Mouse (Mus musculus) G1E (cell line): ENCODE measurements around the gene Pdzk1. TPM values are rescaled to one million over a fixed set of nuclear protein-coding genes. Genes with fewer than 3 reads are reported as not detected.

ENCODE experiments used
- ATAC-seq: 2 replicates; pipeline ENCODE4 v1.8.0; 2016; ENCODE audit warnings: mild to moderate bottlenecking; ENCODE audit not compliant: insufficient number of reproducible peaks, poor library complexity, low FRiP score, severe bottlenecking; ENCODE audit errors: extremely low read depth
- DNase-seq: peaks from one replicate; pipeline ENCODE4 v3.0.0; 2012; ENCODE audit warnings: low spot score
- H3K27me3 ChIP-seq: 2 replicates; pipeline ENCODE4 v1.6.1; 2012; ENCODE audit warnings: mild to moderate bottlenecking, low read length, inconsistent platforms; ENCODE audit not compliant: insufficient read depth
- H3K36me3 ChIP-seq: replicated peaks from 2 replicates; pipeline ENCODE3; 2012; ENCODE audit warnings: mild to moderate bottlenecking, inconsistent platforms
- H3K4me1 ChIP-seq: 2 replicates; pipeline ENCODE4 v1.6.1; 2012; ENCODE audit warnings: low read depth, low read length, inconsistent platforms, mixed read lengths; ENCODE audit not compliant: insufficient read depth
- H3K4me3 ChIP-seq: 2 replicates; pipeline ENCODE4 v1.5.1; 2012; ENCODE audit warnings: low read depth, mild to moderate bottlenecking, inconsistent platforms, low read length, moderate library complexity, mixed read lengths
- H3K9me3 ChIP-seq: replicated peaks from 2 replicates; pipeline ENCODE4 v1.6.1; 2012; ENCODE audit warnings: inconsistent platforms
- CTCF ChIP-seq: IDR thresholded peaks from 2 replicates; pipeline ENCODE4 v1.5.1; 2012; ENCODE audit warnings: low read depth, low read length, inconsistent platforms, mixed read lengths
- GATA1 ChIP-seq: IDR thresholded peaks from 2 replicates; pipeline ENCODE4 v1.6.1; 2012; ENCODE audit warnings: borderline replicate concordance, low read length, inconsistent platforms, mixed read lengths
- GATA2 ChIP-seq: IDR thresholded peaks from 2 replicates; pipeline ENCODE4 v1.6.1; 2012; ENCODE audit warnings: low read depth, low read length, inconsistent platforms, borderline replicate concordance
- POLR2AphosphoS5 ChIP-seq: IDR thresholded peaks from 2 replicates; pipeline ENCODE4 v1.6.1; 2012; ENCODE audit warnings: low read depth, low read length, inconsistent platforms; ENCODE audit not compliant: insufficient replicate concordance
- TAL1 ChIP-seq: conservative IDR thresholded peaks from 2 replicates; pipeline ENCODE4 v1.6.1; 2012; ENCODE audit warnings: low read depth, low read length, inconsistent platforms, mixed read lengths
- polyA plus RNA-seq: library from polyadenylated mRNA; stranded (reverse); fragments of >175 nt; gene quantifications from 2 replicates; pipeline ENCODE4 v1.2.3, GENCODE M21; 2012
- total RNA-seq, 2 experiments: library from RNA; stranded (forward) in 1 of 2; stranded (reverse) in 1 of 2; fragments of 200-1000 nt in 1 of 2; fragments of >200 nt in 1 of 2; fragmentation: Nextera tagmentation in 1 of 2; gene quantifications; 2 replicates each; pipeline ENCODE4 v1.2.3; 2014 to 2017

Pdzk1 gene
- total and polyA plus RNA-seq, 3 experiments, result 0.05 to 0.41 TPM; not detected in 1

DNA sequence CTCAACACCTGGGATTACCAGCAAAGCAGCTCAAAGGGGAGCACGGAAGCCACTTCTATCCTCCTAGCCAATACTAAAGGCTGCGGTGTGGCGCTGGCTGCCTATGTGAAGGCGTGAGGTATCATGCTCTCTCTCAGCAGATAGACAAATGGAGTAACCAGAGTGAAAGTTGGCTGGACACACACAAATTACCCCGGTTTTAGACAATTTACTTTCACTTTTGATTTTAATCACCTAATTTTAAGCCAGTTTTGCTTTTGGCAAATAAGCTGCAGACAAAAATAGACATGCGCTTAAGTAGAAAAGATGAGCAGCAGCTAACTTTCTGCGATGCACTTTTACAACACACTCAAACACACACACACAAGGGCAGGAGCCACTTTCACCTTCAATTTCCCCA is 54.6 kb downstream of the Pdzk1 start:
- DNase-seq (no peak), ATAC-seq (no peak)
- Histone ChIP-seq H3K4me3 (no peak overlapping the region), H3K9me3 (no peaks in the 10 kb centered on the region), H3K36me3 (peaks cover 92% of the 10 kb centered on the region), H3K4me1 (no peaks in the 10 kb centered on the region), H3K27me3 (no peaks in the 10 kb centered on the region)
- TF ChIP-seq GATA2 (no peak), TAL1 (no peak)

DNA sequence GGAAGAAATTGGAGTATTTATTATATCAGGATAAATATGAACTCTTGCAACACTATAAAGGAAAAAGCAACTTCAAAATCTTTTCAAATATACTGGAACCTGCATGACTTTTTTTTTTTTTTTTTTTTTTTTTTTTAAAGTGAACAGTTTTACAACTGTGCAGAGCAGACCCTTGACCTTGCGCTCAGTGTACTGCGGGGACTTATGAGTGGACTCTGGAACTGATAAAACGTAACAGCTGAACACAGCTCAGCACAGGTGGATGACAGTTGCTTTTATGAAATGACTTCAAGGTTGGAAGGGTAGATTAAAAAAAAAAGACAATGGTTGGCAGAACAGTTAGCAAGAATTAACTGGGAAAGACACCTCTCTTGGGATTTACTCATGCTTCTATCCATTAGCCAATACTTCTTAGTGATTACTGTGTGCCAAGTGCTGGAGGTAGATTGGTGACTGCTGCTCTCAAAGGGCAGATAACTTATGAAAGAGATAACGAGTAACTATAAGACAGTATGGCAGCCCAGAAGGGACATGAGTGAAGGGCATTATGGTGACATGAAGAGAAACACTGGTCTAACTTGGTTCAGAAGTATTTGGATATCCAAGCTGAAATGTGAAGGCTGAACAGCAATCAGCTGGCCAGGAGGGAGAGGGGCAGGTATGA is 73.4 kb downstream of the Pdzk1 start:
- peaks cover 23% of the 10 kb centered on the region for H3K4me1 ChIP-seq
- no peaks in the 10 kb centered on the region for H3K27me3 ChIP-seq
- peaks cover 45% of the 10 kb centered on the region for H3K36me3 ChIP-seq
- ATAC-seq (no peak), DNase-seq (no peak)
- no peaks in the 10 kb centered on the region for H3K9me3 ChIP-seq
- no peak overlapping the region for H3K4me3 ChIP-seq
- TF ChIP-seq CTCF (no peak), TAL1 (no peak), POLR2AphosphoS5 (no peak), GATA1 (no peak), GATA2 (no peak)

DNA sequence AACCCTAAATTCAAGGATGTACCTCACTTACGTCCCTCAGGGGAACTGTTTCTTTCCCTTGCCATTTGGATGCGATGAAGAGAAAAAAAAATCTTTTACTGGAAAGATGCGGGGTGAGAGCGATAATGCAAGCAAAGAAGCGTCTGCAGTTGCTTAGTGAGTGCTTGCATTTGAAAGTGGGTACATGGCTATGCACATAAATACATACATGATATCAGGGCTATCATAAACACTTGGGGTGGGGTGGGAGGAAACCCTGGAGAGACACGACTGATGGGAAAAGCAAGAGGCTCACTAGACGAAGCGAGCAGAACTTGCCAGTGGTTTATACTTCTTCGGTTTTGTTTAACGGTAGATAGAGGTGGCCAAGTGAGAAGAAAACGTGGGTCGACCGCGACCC is 75.3 kb downstream of the Pdzk1 start, which contains the start of gene Gja5:
Gene Gja5 (plus strand): TSS at position 301 of the 400 bp plus-strand sequence.
- peaks cover 31% of the 10 kb centered on the region for H3K36me3 ChIP-seq
- no peak for ATAC-seq
- no peaks in the 10 kb centered on the region for H3K27me3 ChIP-seq
- H3K9me3 ChIP-seq, result no peaks in the 10 kb centered on the region
- peak within 1 kb of the TSS; percentile 99 for H3K4me3 ChIP-seq
- DNase-seq, result no peak
- TF ChIP-seq GATA1 (no peak), POLR2AphosphoS5 (no peak), CTCF (no peak), GATA2 (no peak), TAL1 (no peak)
- H3K4me1 ChIP-seq, result peaks cover 23% of the 10 kb centered on the region

DNA sequence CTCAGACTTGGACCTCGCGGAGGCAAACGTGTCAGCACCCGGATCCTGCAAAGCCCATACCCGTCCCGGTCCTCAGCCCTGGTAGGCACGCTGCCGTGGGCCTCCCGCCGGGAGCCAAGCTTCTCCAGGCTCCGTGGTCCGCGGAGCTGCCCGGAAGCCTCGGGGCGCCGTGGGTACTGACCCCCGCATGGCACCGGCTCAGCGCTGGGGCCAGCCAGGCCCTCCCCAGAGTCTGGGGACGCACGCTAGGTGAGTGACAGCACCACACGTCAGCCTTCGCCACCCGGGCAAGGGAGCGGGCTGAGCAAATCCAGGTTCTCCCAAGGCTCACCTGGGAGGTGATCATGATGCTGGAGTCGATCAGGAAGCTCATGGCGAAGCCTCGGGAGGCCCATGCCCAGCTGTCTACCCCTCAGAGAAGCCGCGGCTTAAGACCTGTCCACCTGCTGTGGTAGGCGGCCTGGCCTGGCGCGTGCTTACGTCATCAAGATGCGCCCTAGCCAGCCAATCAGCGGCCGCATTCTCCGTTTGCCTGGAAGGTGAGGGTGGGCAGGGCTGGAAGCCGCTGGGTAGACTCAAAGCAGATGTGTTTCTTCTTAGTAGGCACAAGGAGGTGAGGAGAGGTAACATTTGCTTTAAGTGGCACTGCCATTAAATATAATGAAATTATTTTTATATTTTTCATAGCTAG is 75.9 kb downstream of the Pdzk1 start, which contains the start of gene Gpr89:
Gene Gpr89 (minus strand): TSS at position 496 of the 691 bp plus-strand sequence.
- H3K27me3 ChIP-seq, result peaks cover 3% of the 10 kb centered on the region; the same call in 1 of the 2 replicates
- peak within 1 kb of the TSS; percentile 99 for H3K4me3 ChIP-seq
- H3K9me3 ChIP-seq, result no peaks in the 10 kb centered on the region
- DNase-seq (peak; percentile 96), ATAC-seq (peak; percentile 92)
- peaks cover 23% of the 10 kb centered on the region for H3K4me1 ChIP-seq
- peaks cover 25% of the 10 kb centered on the region for H3K36me3 ChIP-seq
- TF ChIP-seq TAL1 (no peak), CTCF (no peak), GATA2 (no peak), GATA1 (no peak), POLR2AphosphoS5 (no peak)

DNA sequence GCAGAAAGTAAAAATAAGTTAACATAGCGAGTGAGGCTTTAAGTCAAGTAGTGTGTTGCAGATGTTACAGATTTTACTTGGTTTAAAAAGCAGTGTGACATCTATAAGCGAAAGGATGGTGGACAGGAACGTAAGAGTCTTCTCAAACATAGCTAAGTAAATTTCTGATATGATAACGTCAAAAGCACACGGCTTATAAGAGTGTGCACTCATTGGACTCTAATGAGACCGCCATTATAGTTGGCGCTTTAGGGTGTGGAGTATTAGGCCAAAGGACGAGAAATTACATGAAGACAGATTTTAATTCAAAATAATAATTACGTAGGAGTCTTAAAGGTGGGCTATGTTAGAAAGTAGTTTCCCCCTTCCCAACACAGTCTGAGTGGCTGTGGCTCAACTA is 76.5 kb downstream of the Pdzk1 start:
- Histone ChIP-seq H3K4me3 (peak overlapping the region; percentile 99), H3K27me3 (peaks cover 6% of the 10 kb centered on the region; the same call in 1 of the 2 replicates), H3K4me1 (peaks cover 23% of the 10 kb centered on the region), H3K36me3 (peaks cover 19% of the 10 kb centered on the region), H3K9me3 (no peaks in the 10 kb centered on the region)
- no peak for TF ChIP-seq GATA2
- no peak for TF ChIP-seq CTCF
- no peak for TF ChIP-seq GATA1
- no peak for TF ChIP-seq POLR2AphosphoS5
- no peak for TF ChIP-seq TAL1
- ATAC-seq, result no peak
- no peak for DNase-seq

Other genes with a start within 250 kb of the Pdzk1 start
- gene Polr3gl, start 235.1 kb upstream of the Pdzk1 start, total RNA-seq (2014; fragmentation: Nextera tagmentation), result 40.0 and 45.7 TPM in 2 replicates
- gene Polr3gl, start 235.1 kb upstream of the Pdzk1 start, total RNA-seq (2017), result 35.4 and 40.7 TPM in 2 replicates
- gene Polr3gl, start 235.1 kb upstream of the Pdzk1 start, polyA plus RNA-seq, result 12.0 and 12.5 TPM in 2 replicates
- gene Ankrd34a, start 232.6 kb upstream of the Pdzk1 start, total RNA-seq (2014; fragmentation: Nextera tagmentation), result not detected in 2 replicates
- 0.05 TPM in 1 of 2 replicates, not detected in the other for gene Ankrd34a, start 232.6 kb upstream of the Pdzk1 start, total RNA-seq (2017)
- gene Ankrd34a, start 232.6 kb upstream of the Pdzk1 start, polyA plus RNA-seq, result 0.03 and 0.04 TPM in 2 replicates
- gene Lix1l, start 228.1 kb upstream of the Pdzk1 start, total RNA-seq (2014; fragmentation: Nextera tagmentation), result 1.9 and 2.4 TPM in 2 replicates
- gene Lix1l, start 228.1 kb upstream of the Pdzk1 start, total RNA-seq (2017), result 3.6 TPM in 2 replicates
- 0.41 and 0.49 TPM in 2 replicates for gene Lix1l, start 228.1 kb upstream of the Pdzk1 start, polyA plus RNA-seq
- gene Rbm8a, start 199.4 kb upstream of the Pdzk1 start, total RNA-seq (2014; fragmentation: Nextera tagmentation), result 47.6 and 56.5 TPM in 2 replicates
- 40.1 and 47.4 TPM in 2 replicates for gene Rbm8a, start 199.4 kb upstream of the Pdzk1 start, total RNA-seq (2017)
- 59.2 and 115 TPM in 2 replicates for gene Rbm8a, start 199.4 kb upstream of the Pdzk1 start, polyA plus RNA-seq
- 49.1 and 63.0 TPM in 2 replicates for gene Pex11b, start 193.9 kb upstream of the Pdzk1 start, total RNA-seq (2014; fragmentation: Nextera tagmentation)
- gene Pex11b, start 193.9 kb upstream of the Pdzk1 start, total RNA-seq (2017), result 23.8 and 32.2 TPM in 2 replicates
- 4.2 and 4.3 TPM in 2 replicates for gene Pex11b, start 193.9 kb upstream of the Pdzk1 start, polyA plus RNA-seq
- gene Gm42957, start 193.8 kb upstream of the Pdzk1 start, total RNA-seq (2014; fragmentation: Nextera tagmentation), result 0.34 and 1.7 TPM in 2 replicates
- 0.11 and 0.17 TPM in 2 replicates for gene Gm42957, start 193.8 kb upstream of the Pdzk1 start, total RNA-seq (2017)
- gene Gm42957, start 193.8 kb upstream of the Pdzk1 start, polyA plus RNA-seq, result 0.06 and 0.09 TPM in 2 replicates
- gene Itga10, start 183.7 kb upstream of the Pdzk1 start, total RNA-seq (2014; fragmentation: Nextera tagmentation), result 2.2 and 8.3 TPM in 2 replicates
- 0.29 and 0.33 TPM in 2 replicates for gene Itga10, start 183.7 kb upstream of the Pdzk1 start, total RNA-seq (2017)
- gene Itga10, start 183.7 kb upstream of the Pdzk1 start, polyA plus RNA-seq, result 0.10 and 0.20 TPM in 2 replicates
- not detected in 2 replicates for gene Ankrd35, start 159.2 kb upstream of the Pdzk1 start, total RNA-seq (2014; fragmentation: Nextera tagmentation)
- 0.06 TPM in 1 of 2 replicates, not detected in the other for gene Ankrd35, start 159.2 kb upstream of the Pdzk1 start, total RNA-seq (2017)
- gene Ankrd35, start 159.2 kb upstream of the Pdzk1 start, polyA plus RNA-seq, result not detected in 2 replicates
- 12.5 and 15.8 TPM in 2 replicates for gene Pias3, start 132.9 kb upstream of the Pdzk1 start, total RNA-seq (2014; fragmentation: Nextera tagmentation)
- 5.5 and 7.3 TPM in 2 replicates for gene Pias3, start 132.9 kb upstream of the Pdzk1 start, total RNA-seq (2017)
- gene Pias3, start 132.9 kb upstream of the Pdzk1 start, polyA plus RNA-seq, result 10.6 and 12.1 TPM in 2 replicates
- 0.68 TPM in 1 of 2 replicates, not detected in the other for gene Nudt17, start 120.7 kb upstream of the Pdzk1 start, total RNA-seq (2014; fragmentation: Nextera tagmentation)
- 0.22 and 0.70 TPM in 2 replicates for gene Nudt17, start 120.7 kb upstream of the Pdzk1 start, total RNA-seq (2017)
- 0.66 and 0.83 TPM in 2 replicates for gene Nudt17, start 120.7 kb upstream of the Pdzk1 start, polyA plus RNA-seq
- 79.4 and 84.4 TPM in 2 replicates for gene Polr3c, start 101.7 kb upstream of the Pdzk1 start, total RNA-seq (2014; fragmentation: Nextera tagmentation)
- 19.2 and 27.9 TPM in 2 replicates for gene Polr3c, start 101.7 kb upstream of the Pdzk1 start, total RNA-seq (2017)
- 7.7 and 8.9 TPM in 2 replicates for gene Polr3c, start 101.7 kb upstream of the Pdzk1 start, polyA plus RNA-seq
- gene Rnf115, start 101.6 kb upstream of the Pdzk1 start, total RNA-seq (2014; fragmentation: Nextera tagmentation), result 63.7 and 83.0 TPM in 2 replicates
- 79.1 and 81.7 TPM in 2 replicates for gene Rnf115, start 101.6 kb upstream of the Pdzk1 start, total RNA-seq (2017)
- gene Rnf115, start 101.6 kb upstream of the Pdzk1 start, polyA plus RNA-seq, result 21.2 and 26.4 TPM in 2 replicates
- gene Cd160, start 67 bp downstream of the Pdzk1 start, total RNA-seq (2014; fragmentation: Nextera tagmentation), result 0.53 and 1.0 TPM in 2 replicates
- gene Cd160, start 67 bp downstream of the Pdzk1 start, total RNA-seq (2017), result 0.27 and 0.41 TPM in 2 replicates
- gene Cd160, start 67 bp downstream of the Pdzk1 start, polyA plus RNA-seq, result 1.4 and 1.5 TPM in 2 replicates
- gene Gja5, start 75.4 kb downstream of the Pdzk1 start, total RNA-seq (2014; fragmentation: Nextera tagmentation), result not detected in 2 replicates
- 0.05 TPM in 1 of 2 replicates, not detected in the other for gene Gja5, start 75.4 kb downstream of the Pdzk1 start, total RNA-seq (2017)
- 0.02 TPM in 2 replicates for gene Gja5, start 75.4 kb downstream of the Pdzk1 start, polyA plus RNA-seq
- gene Gpr89, start 76.1 kb downstream of the Pdzk1 start, total RNA-seq (2014; fragmentation: Nextera tagmentation), result 26.8 and 28.8 TPM in 2 replicates
- 25.5 and 37.3 TPM in 2 replicates for gene Gpr89, start 76.1 kb downstream of the Pdzk1 start, total RNA-seq (2017)
- gene Gpr89, start 76.1 kb downstream of the Pdzk1 start, polyA plus RNA-seq, result 2.0 and 2.6 TPM in 2 replicates
- not detected in 2 replicates for gene Gja8, start 96.7 kb downstream of the Pdzk1 start, total RNA-seq (2014; fragmentation: Nextera tagmentation)
- 0.06 and 0.11 TPM in 2 replicates for gene Gja8, start 96.7 kb downstream of the Pdzk1 start, total RNA-seq (2017)
- gene Gja8, start 96.7 kb downstream of the Pdzk1 start, polyA plus RNA-seq, result not detected in 2 replicates